19 mouse cellular contexts compared by ENCODE assay signal in the genomic region with DNA sequence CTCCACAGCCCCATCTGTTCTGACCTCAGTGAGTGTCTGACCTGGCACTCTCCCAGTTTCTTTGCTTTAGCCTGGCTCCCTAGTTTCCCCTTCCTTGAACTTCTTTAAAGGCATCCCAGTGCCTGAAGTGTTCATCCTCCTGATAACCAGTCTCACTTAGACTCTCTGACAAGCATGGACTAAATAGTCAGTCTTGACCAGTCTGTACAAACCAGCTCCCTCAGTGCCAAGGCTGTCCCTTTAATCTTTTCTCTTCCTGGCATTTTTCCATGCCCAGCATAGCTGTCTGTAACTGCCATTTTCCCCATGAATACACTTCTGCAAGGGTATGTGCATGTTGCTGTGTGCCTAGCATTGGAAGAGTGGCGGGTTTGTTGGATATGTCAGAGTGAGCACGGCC. TPM values are rescaled to one million over a fixed set of nuclear protein-coding genes. Genes with fewer than 3 reads are reported as not detected.
DNase-seq lines count a peak whose midpoint lies in the region; ATAC-seq lines count a peak whose summit lies in the region.
"Had no signal": no experiment of that assay in that cellular context is flagged by ENCODE, and none has a peak within 500 bp of the region (broad histone marks: within the 10 kb centered on the region; RNA-seq: fewer than 3 reads in every experiment).

No protein-coding gene starts in this region.

- 0 out of 2 replicates have a peak overlapping the region, but pooled peaks have one; percentile 68 for H3K27ac ChIP-seq in heart, embryonic 15.5 days
- H3K27ac ChIP-seq in midbrain, embryonic 11.5 days (ENCODE audit: low read depth, low read length) = no peak overlapping the region
- H3K27ac ChIP-seq in midbrain, embryonic 13.5 days = no peak overlapping the region
- H3K27ac ChIP-seq: embryonic facial prominence, embryonic 15.5 days; forebrain, embryonic 15.5 days; heart, embryonic 10.5 days; hindbrain, embryonic 13.5 days; hindbrain, postnatal 0 days; intestine, embryonic 15.5 days had no signal

- DNase-seq in heart, adult 11 months = no peak
- peak; percentile 10 for DNase-seq in midbrain, embryonic 11.5 days (ENCODE audit: low spot score, missing footprints)
- peak; percentile 62 for DNase-seq in adipocyte (ENCODE audit: low spot score)
- DNase-seq in frontal cortex, postnatal 36 days (ENCODE audit: low spot score in 2 of 2) = no peak
- DNase-seq: adrenal gland, adult 2 months; adrenal gland, postnatal 36 days; cerebellum, adult 2 months; gastrocnemius, postnatal 14 days; kidney, adult 18-20 months had no signal

- H3K4me1 ChIP-seq in heart, embryonic 15.5 days (replicated peaks) = peaks cover 36% of the 10 kb centered on the region
- H3K4me1 ChIP-seq in midbrain, embryonic 11.5 days (ENCODE audit: control insufficient read depth, insufficient read depth, low read length) = no peaks in the 10 kb centered on the region
- no peaks in the 10 kb centered on the region for H3K4me1 ChIP-seq in midbrain, embryonic 13.5 days (replicated peaks)
- H3K4me1 ChIP-seq: heart, embryonic 10.5 days had no signal

- peaks cover 6% of the 10 kb centered on the region for H3K36me3 ChIP-seq in heart, embryonic 15.5 days
- H3K36me3 ChIP-seq in midbrain, embryonic 11.5 days (ENCODE audit: control insufficient read depth, insufficient read depth, low read length) = no peaks in the 10 kb centered on the region
- H3K36me3 ChIP-seq in midbrain, embryonic 13.5 days = peaks cover 7% of the 10 kb centered on the region

- no peak overlapping the region for H3K4me3 ChIP-seq in heart, embryonic 15.5 days
- H3K4me3 ChIP-seq in midbrain, embryonic 11.5 days (ENCODE audit: low read depth, low read length) = no peak overlapping the region
- no peak overlapping the region for H3K4me3 ChIP-seq in midbrain, embryonic 13.5 days (replicated peaks)
- H3K4me3 ChIP-seq: embryonic facial prominence, embryonic 15.5 days; erythroblast, embryonic 14.5 days; forebrain, embryonic 15.5 days; heart, embryonic 10.5 days; hindbrain, embryonic 13.5 days; intestine, embryonic 15.5 days had no signal

- WGBS in heart, embryonic 15.5 days = 82% methylated on average over 2 of the region's 2 CpGs
- 86% methylated on average over 2 of the region's 2 CpGs for WGBS in midbrain, embryonic 11.5 days
- 87% methylated on average over 2 of the region's 2 CpGs for WGBS in midbrain, embryonic 13.5 days

- H3K9ac ChIP-seq in heart, embryonic 15.5 days = no peak overlapping the region
- H3K9ac ChIP-seq in midbrain, embryonic 11.5 days (ENCODE audit: low read length) = no peak overlapping the region
- H3K9ac ChIP-seq in midbrain, embryonic 13.5 days (replicated peaks) = no peak overlapping the region
- H3K9ac ChIP-seq: embryonic facial prominence, embryonic 15.5 days; forebrain, embryonic 15.5 days; hindbrain, embryonic 13.5 days; intestine, embryonic 15.5 days had no signal

- H3K9me3 ChIP-seq in heart, embryonic 15.5 days (replicated peaks) = no peaks in the 10 kb centered on the region
- H3K9me3 ChIP-seq in midbrain, embryonic 11.5 days (ENCODE audit: control insufficient read depth, low read length) = no peaks in the 10 kb centered on the region
- H3K9me3 ChIP-seq in midbrain, embryonic 13.5 days = no peaks in the 10 kb centered on the region
- H3K9me3 ChIP-seq: embryonic facial prominence, embryonic 15.5 days; forebrain, embryonic 15.5 days; heart, embryonic 10.5 days; hindbrain, embryonic 13.5 days; intestine, embryonic 15.5 days had no signal

- ATAC-seq in heart, embryonic 15.5 days (replicated peaks; ENCODE audit: insufficient number of reproducible peaks, insufficient read depth, low FRiP score, low read depth) = no peak
- ATAC-seq in midbrain, embryonic 11.5 days (ENCODE audit: low FRiP score) = no peak
- ATAC-seq in midbrain, embryonic 13.5 days = no peak
- ATAC-seq in inflammation-experienced regulatory T-cells, adult 6 months = no peak
- ATAC-seq: forebrain, embryonic 15.5 days; hindbrain, postnatal 0 days; intestine, embryonic 15.5 days had no signal

- H3K4me2 ChIP-seq in heart, embryonic 15.5 days = no peak overlapping the region
- no peak overlapping the region for H3K4me2 ChIP-seq in midbrain, embryonic 11.5 days
- no peak overlapping the region for H3K4me2 ChIP-seq in midbrain, embryonic 13.5 days (replicated peaks)
- H3K4me2 ChIP-seq: embryonic facial prominence, embryonic 15.5 days; forebrain, embryonic 15.5 days; hindbrain, embryonic 13.5 days; intestine, embryonic 15.5 days had no signal

- no peaks in the 10 kb centered on the region for H3K27me3 ChIP-seq in heart, embryonic 15.5 days
- no peaks in the 10 kb centered on the region for H3K27me3 ChIP-seq in midbrain, embryonic 11.5 days (ENCODE audit: control insufficient read depth, insufficient read depth, low read length)
- no peaks in the 10 kb centered on the region for H3K27me3 ChIP-seq in midbrain, embryonic 13.5 days
- H3K27me3 ChIP-seq: embryonic facial prominence, embryonic 15.5 days; forebrain, embryonic 15.5 days; hindbrain, embryonic 13.5 days; intestine, embryonic 15.5 days had no signal

RNA-seq across cellular contexts. Expression of a gene that starts 17.9 kb away (rescaled TPM):
- polyA plus RNA-seq in heart, embryonic 15.5 days (2015; fragmentation: Nextera tagmentation; extraction: Ambion mirVana) = 10.7 and 28.0 TPM in 2 replicates
- polyA plus RNA-seq in midbrain, embryonic 11.5 days (2014; fragmentation: Nextera tagmentation; extraction: Ambion mirVana) = 6.7 and 7.9 TPM in 2 replicates
- polyA plus RNA-seq in midbrain, embryonic 13.5 days (2015; fragmentation: Nextera tagmentation; extraction: Ambion mirVana) = 3.3 and 3.7 TPM in 2 replicates
- polyA plus RNA-seq in inflammation-experienced regulatory T-cells, adult 6 months (2017; shearing (Covaris generic)) = 1 to 10 TPM in 1 of 3 experiments, under 1 TPM in 2; 0.50 to 5.3 (median 0.94) TPM

RNA-seq across cellular contexts. Expression of a gene that starts 39.8 kb away (rescaled TPM):
- polyA plus RNA-seq in heart, embryonic 15.5 days (2015; fragmentation: Nextera tagmentation; extraction: Ambion mirVana) = 44.4 and 50.2 TPM in 2 replicates
- polyA plus RNA-seq in midbrain, embryonic 11.5 days (2014; fragmentation: Nextera tagmentation; extraction: Ambion mirVana) = 69.5 and 81.7 TPM in 2 replicates
- polyA plus RNA-seq in midbrain, embryonic 13.5 days (2015; fragmentation: Nextera tagmentation; extraction: Ambion mirVana) = 70.8 and 75.5 TPM in 2 replicates
- 10 to 100 TPM; 46.3 to 77.0 (median 59.8) TPM for polyA plus RNA-seq in inflammation-experienced regulatory T-cells, adult 6 months (2017; shearing (Covaris generic))

RNA-seq across cellular contexts. Expression of a gene that starts 51.1 kb away (rescaled TPM):
- 27.5 and 40.4 TPM in 2 replicates for polyA plus RNA-seq in heart, embryonic 15.5 days (2015; fragmentation: Nextera tagmentation; extraction: Ambion mirVana)
- polyA plus RNA-seq in midbrain, embryonic 11.5 days (2014; fragmentation: Nextera tagmentation; extraction: Ambion mirVana) = 53.1 and 56.4 TPM in 2 replicates
- 48.9 and 50.0 TPM in 2 replicates for polyA plus RNA-seq in midbrain, embryonic 13.5 days (2015; fragmentation: Nextera tagmentation; extraction: Ambion mirVana)
- 100 to 1,000 TPM in 2 of 3 experiments, 10 to 100 TPM in 1; 95.1 to 126 (median 115) TPM for polyA plus RNA-seq in inflammation-experienced regulatory T-cells, adult 6 months (2017; shearing (Covaris generic))

Comparison
In these comparisons a context has a peak if more than half of its experiments do, and no peak if none do; other contexts are left out.
1. DNase-seq: peak in midbrain, embryonic 11.5 days (single experiment) and adipocyte (single experiment); none in heart, adult 11 months (single experiment) and frontal cortex, postnatal 36 days (0 of 2).